Mouse (Mus musculus): ENCODE data around the gene Gcnt4.

The Gcnt4 gene

GRCm38 (mm10) chr13:96923999-96924961, at the start of gene Gcnt4:
Gene Gcnt4 (plus strand): TSS chr13:96924689.
- peak; percentile 75 for DNase-seq (ENCODE audit: low read depth, low spot score)

GRCm38 (mm10) chr13:96878220-96879057, 46.0 kb upstream of the Gcnt4 start:
- no peak for DNase-seq (ENCODE audit: low read depth, low spot score)

GRCm38 (mm10) chr13:96884534-96884933, 40.0 kb upstream of the Gcnt4 start:
- peak; percentile 94 for DNase-seq (ENCODE audit: low read depth, low spot score)

- DNase-seq (ENCODE audit: low read depth, low spot score), result no peak
Measured at GRCm38 (mm10) chr13:96889985-96890384, 34.5 kb upstream of the Gcnt4 start.

GRCm38 (mm10) chr13:96895144-96895543, 29.3 kb upstream of the Gcnt4 start:
- no peak for DNase-seq (ENCODE audit: low read depth, low spot score)

- DNase-seq (ENCODE audit: low read depth, low spot score), result no peak
Measured at GRCm38 (mm10) chr13:96906717-96907116, 17.8 kb upstream of the Gcnt4 start.

GRCm38 (mm10) chr13:96911202-96911601, 13.3 kb upstream of the Gcnt4 start:
- no peak for DNase-seq (ENCODE audit: low read depth, low spot score)

- peak; percentile 27 for DNase-seq (ENCODE audit: low read depth, low spot score)
Measured at GRCm38 (mm10) chr13:96923134-96923533, 1.4 kb upstream of the Gcnt4 start.

- DNase-seq (ENCODE audit: low read depth, low spot score), result peak; percentile 33
Measured at GRCm38 (mm10) chr13:96924985-96925745, 676 bp downstream of the Gcnt4 start.

GRCm38 (mm10) chr13:96925991-96926725, 1.7 kb downstream of the Gcnt4 start:
- no peak for DNase-seq (ENCODE audit: low read depth, low spot score)

GRCm38 (mm10) chr13:96927781-96928180, 3.3 kb downstream of the Gcnt4 start:
- DNase-seq (ENCODE audit: low read depth, low spot score), result no peak

- DNase-seq (ENCODE audit: low read depth, low spot score), result no peak
Measured at GRCm38 (mm10) chr13:96928432-96929039, 4.0 kb downstream of the Gcnt4 start.

- no peak for DNase-seq (ENCODE audit: low read depth, low spot score)
Measured at GRCm38 (mm10) chr13:96932745-96933144, 8.3 kb downstream of the Gcnt4 start.

GRCm38 (mm10) chr13:96933367-96933766, 8.9 kb downstream of the Gcnt4 start:
- DNase-seq (ENCODE audit: low read depth, low spot score), result no peak

- DNase-seq (ENCODE audit: low read depth, low spot score), result no peak
Measured at GRCm38 (mm10) chr13:96936173-96936777, 11.8 kb downstream of the Gcnt4 start.

GRCm38 (mm10) chr13:96937059-96937558, 12.6 kb downstream of the Gcnt4 start:
- peak; percentile 70 for DNase-seq (ENCODE audit: low read depth, low spot score)

GRCm38 (mm10) chr13:96939680-96940079, 15.2 kb downstream of the Gcnt4 start:
- DNase-seq (ENCODE audit: low read depth, low spot score), result no peak

- DNase-seq (ENCODE audit: low read depth, low spot score), result peak; percentile 61
Measured at GRCm38 (mm10) chr13:96941481-96941880, 17.0 kb downstream of the Gcnt4 start.

GRCm38 (mm10) chr13:96943571-96943970, 19.1 kb downstream of the Gcnt4 start:
- no peak for DNase-seq (ENCODE audit: low read depth, low spot score)

- no peak for DNase-seq (ENCODE audit: low read depth, low spot score)
Measured at GRCm38 (mm10) chr13:96945748-96946147, 21.3 kb downstream of the Gcnt4 start.

Data from R1 (cell line).